Mouse (Mus musculus) erythroblast, embryonic 14.5 days (primary cell): ENCODE measurements around the gene Arid3c.

ENCODE experiments used
- GATA1 ChIP-seq: IDR thresholded peaks from 2 replicates; pipeline ENCODE4 v1.6.1; 2012; ENCODE audit warnings: low read length, inconsistent platforms, mixed read lengths
- TAL1 ChIP-seq: IDR thresholded peaks from 3 replicates; pipeline ENCODE4 v1.6.1; 2012; ENCODE audit warnings: low read length, inconsistent platforms, mixed read lengths

GRCm38 (mm10) chr4:41711705-41712375, 19.1 kb downstream of the Arid3c start:
- TF ChIP-seq GATA1, result no peak
- no peak for TF ChIP-seq TAL1
